Mouse (Mus musculus) kidney, adult 11 months (tissue): ENCODE measurements around the gene Ptger2.

Experiments
- DNase-seq: peaks from one replicate; pipeline ENCODE4 v3.0.0; 2022

Gene Ptger2

GRCm38 (mm10) chr14:45049689-45050418 lies 61.9 kb downstream of the Ptger2 start:
- DNase-seq: no peak

- DNase-seq: no peak
Observed at GRCm38 (mm10) chr14:45050419-45050776, 62.4 kb downstream of the Ptger2 start.

- no peak for DNase-seq
Observed at GRCm38 (mm10) chr14:45051116-45051515, 63.1 kb downstream of the Ptger2 start.
